Mouse (Mus musculus) forebrain, embryonic 13.5 days (tissue): Measurements from ENCODE around the gene Spata2. TPM values are rescaled to one million over a fixed set of nuclear protein-coding genes. Genes with fewer than 3 reads are reported as not detected.

Experiments
- ATAC-seq: fragments of 200-750 bp; cut with Nextera tagmentation; 2 replicates; pipeline ENCODE4 v1.8.0; 2017
- H3K27ac ChIP-seq: fragments of 300-500 bp; sonication (generic); 2 replicates; pipeline ENCODE4 v1.5.1; 2015; ENCODE audit warnings: inconsistent platforms, mild to moderate bottlenecking, moderate library complexity
- H3K27me3 ChIP-seq: fragments of 300-500 bp; sonication (generic); 2 replicates; pipeline ENCODE4 v1.6.1; 2015; ENCODE audit warnings: mild to moderate bottlenecking, inconsistent platforms
- H3K36me3 ChIP-seq: fragments of 300-500 bp; sonication (generic); 2 replicates; pipeline ENCODE4 v1.6.1; 2015; ENCODE audit warnings: mild to moderate bottlenecking, inconsistent platforms; ENCODE audit not compliant: poor library complexity, severe bottlenecking
- H3K4me1 ChIP-seq: fragments of 300-500 bp; sonication (generic); 2 replicates; pipeline ENCODE4 v1.6.1; 2015; ENCODE audit warnings: inconsistent platforms
- H3K4me2 ChIP-seq: fragments of 300-500 bp; sonication (generic); 2 replicates; pipeline ENCODE4 v1.6.1; 2015; ENCODE audit warnings: inconsistent platforms, mild to moderate bottlenecking, moderate library complexity
- H3K4me3 ChIP-seq: fragments of 300-500 bp; sonication (generic); 2 replicates; pipeline ENCODE4 v1.5.1; 2015; ENCODE audit warnings: mild to moderate bottlenecking, inconsistent platforms
- H3K9ac ChIP-seq: fragments of 300-500 bp; sonication (generic); 2 replicates; pipeline ENCODE4 v1.6.1; 2015; ENCODE audit warnings: mild to moderate bottlenecking, inconsistent platforms
- H3K9me3 ChIP-seq: fragments of 300-500 bp; sonication (generic); replicated peaks from 2 replicates; pipeline ENCODE4 v1.6.1; 2016; ENCODE audit warnings: inconsistent platforms
- WGBS: fragments of 180-500 bp; shearing (Covaris S2); methylation state at CpG from one replicate; pipeline ENCODE4 v1.1.7; 2015; 5-methylcytosine and 5-hydroxymethylcytosine counted together
- polyA plus RNA-seq: library from polyadenylated mRNA; unstranded; fragments of >200 nt; fragmentation: Nextera tagmentation; extraction: Ambion mirVana; gene quantifications from 2 replicates; pipeline ENCODE4 v1.2.1, GENCODE M21; 2015

Gene Spata2
- polyA plus RNA-seq, 1 experiment from 2014 or later: 21.3 TPM

GRCm38 (mm10) chr2:167487551-167487950 lies 5.1 kb downstream of the Spata2 start:
- ATAC-seq: no peak
- H3K9me3 ChIP-seq: no peaks in the 10 kb centered on the region
- peaks cover 22% of the 10 kb centered on the region for H3K4me1 ChIP-seq
- no peak overlapping the region for H3K4me3 ChIP-seq
- H3K36me3 ChIP-seq: peaks cover 42% of the 10 kb centered on the region
- 91% methylated on average over 6 of the region's 6 CpGs for WGBS
- no peak overlapping the region for H3K27ac ChIP-seq
- H3K27me3 ChIP-seq: no peaks in the 10 kb centered on the region
- H3K9ac ChIP-seq: no peak overlapping the region
- H3K4me2 ChIP-seq: no peak overlapping the region

- H3K9me3 ChIP-seq: no peaks in the 10 kb centered on the region
- H3K36me3 ChIP-seq: peaks cover 48% of the 10 kb centered on the region
- H3K4me3 ChIP-seq: no peak overlapping the region
- ATAC-seq: no peak
- peaks cover 16% of the 10 kb centered on the region for H3K4me1 ChIP-seq
- H3K9ac ChIP-seq: no peak overlapping the region
- 91% methylated on average over 4 of the region's 4 CpGs for WGBS
- no peak overlapping the region for H3K27ac ChIP-seq
- no peak overlapping the region for H3K4me2 ChIP-seq
- H3K27me3 ChIP-seq: no peaks in the 10 kb centered on the region
These were observed 6.1 kb downstream of the Spata2 start for GRCm38 (mm10) chr2:167486573-167486972.

GRCm38 (mm10) chr2:167485501-167486377 lies 6.9 kb downstream of the Spata2 start:
- WGBS: 87% methylated on average over 7 of the region's 7 CpGs
- peak overlapping the region; percentile 8; the same call in 1 of the 2 replicates for H3K27ac ChIP-seq
- no peaks in the 10 kb centered on the region for H3K27me3 ChIP-seq
- peaks cover 52% of the 10 kb centered on the region for H3K36me3 ChIP-seq
- peak; percentile 70; the same call in 1 of the 2 replicates for ATAC-seq
- no peak overlapping the region for H3K4me2 ChIP-seq
- H3K4me3 ChIP-seq: no peak overlapping the region
- no peaks in the 10 kb centered on the region for H3K9me3 ChIP-seq
- no peak overlapping the region for H3K9ac ChIP-seq
- H3K4me1 ChIP-seq: peaks cover 8% of the 10 kb centered on the region

- WGBS: 94% methylated on average over 11 of the region's 11 CpGs
- no peak for ATAC-seq
- Histone ChIP-seq H3K9ac (no peak overlapping the region), H3K4me3 (no peak overlapping the region), H3K9me3 (no peaks in the 10 kb centered on the region), H3K27me3 (no peaks in the 10 kb centered on the region), H3K4me2 (no peak overlapping the region), H3K27ac (no peak overlapping the region), H3K36me3 (peaks cover 58% of the 10 kb centered on the region), H3K4me1 (0 out of 2 replicates have a peak, but pooled peaks cover 3% of the 10 kb centered on the region)
These were observed 7.8 kb downstream of the Spata2 start for GRCm38 (mm10) chr2:167484932-167485331.

GRCm38 (mm10) chr2:167483827-167484410 lies 8.8 kb downstream of the Spata2 start:
- no peak overlapping the region for H3K4me2 ChIP-seq
- H3K36me3 ChIP-seq: peaks cover 58% of the 10 kb centered on the region
- no peaks in the 10 kb centered on the region for H3K27me3 ChIP-seq
- H3K9me3 ChIP-seq: no peaks in the 10 kb centered on the region
- H3K4me1 ChIP-seq: 0 out of 2 replicates have a peak, but pooled peaks cover 3% of the 10 kb centered on the region
- WGBS: 95% methylated on average over 24 of the region's 24 CpGs
- ATAC-seq: no peak
- no peak overlapping the region for H3K27ac ChIP-seq
- H3K4me3 ChIP-seq: no peak overlapping the region
- H3K9ac ChIP-seq: no peak overlapping the region

- ATAC-seq: no peak
- WGBS: 96% methylated on average over 27 of the region's 27 CpGs
- no peaks in the 10 kb centered on the region for H3K9me3 ChIP-seq
These were observed 9.4 kb downstream of the Spata2 start for GRCm38 (mm10) chr2:167483081-167483826.

GRCm38 (mm10) chr2:167482681-167483080 lies 10.0 kb downstream of the Spata2 start:
- WGBS: 93% methylated on average over 4 of the region's 4 CpGs
- no peak for ATAC-seq
- no peak overlapping the region for H3K4me2 ChIP-seq
- H3K4me3 ChIP-seq: no peak overlapping the region
- peaks cover 60% of the 10 kb centered on the region for H3K36me3 ChIP-seq
- H3K9ac ChIP-seq: no peak overlapping the region
- H3K9me3 ChIP-seq: no peaks in the 10 kb centered on the region
- H3K27ac ChIP-seq: no peak overlapping the region
- H3K4me1 ChIP-seq: 0 out of 2 replicates have a peak, but pooled peaks cover 6% of the 10 kb centered on the region
- H3K27me3 ChIP-seq: no peaks in the 10 kb centered on the region

More at GRCm38 (mm10) chr2:167483081-167483826, 9.4 kb downstream of the Spata2 start:
- no peak overlapping the region for H3K4me3 ChIP-seq
- peaks cover 56% of the 10 kb centered on the region for H3K36me3 ChIP-seq
- no peak overlapping the region for H3K4me2 ChIP-seq
- 0 out of 2 replicates have a peak, but pooled peaks cover 3% of the 10 kb centered on the region for H3K4me1 ChIP-seq
- no peaks in the 10 kb centered on the region for H3K27me3 ChIP-seq
- no peak overlapping the region for H3K27ac ChIP-seq
- H3K9ac ChIP-seq: no peak overlapping the region

GRCm38 (mm10) chr2:167479501-167479900 lies 13.2 kb downstream of the Spata2 start:
- 90% methylated on average over 1 of the region's 1 CpGs for WGBS
- no peak overlapping the region for H3K9ac ChIP-seq
- H3K36me3 ChIP-seq: peaks cover 46% of the 10 kb centered on the region
- H3K4me1 ChIP-seq: peaks cover 25% of the 10 kb centered on the region
- H3K27ac ChIP-seq: no peak overlapping the region
- no peak for ATAC-seq
- H3K27me3 ChIP-seq: no peaks in the 10 kb centered on the region
- H3K9me3 ChIP-seq: no peaks in the 10 kb centered on the region
- no peak overlapping the region for H3K4me3 ChIP-seq
- no peak overlapping the region for H3K4me2 ChIP-seq

GRCm38 (mm10) chr2:167478128-167478527 lies 14.6 kb downstream of the Spata2 start:
- peaks cover 46% of the 10 kb centered on the region for H3K36me3 ChIP-seq
- no peak overlapping the region for H3K27ac ChIP-seq
- no peak for ATAC-seq
- WGBS: 45% methylated on average over 2 of the region's 2 CpGs
- H3K9me3 ChIP-seq: no peaks in the 10 kb centered on the region
- no peak overlapping the region for H3K9ac ChIP-seq
- no peak overlapping the region for H3K4me2 ChIP-seq
- peaks cover 25% of the 10 kb centered on the region for H3K4me1 ChIP-seq
- H3K27me3 ChIP-seq: no peaks in the 10 kb centered on the region
- no peak overlapping the region for H3K4me3 ChIP-seq

- WGBS: 74% methylated on average over 4 of the region's 4 CpGs
- ATAC-seq: peak; percentile 25; the same call in 1 of the 2 replicates
- H3K4me2 ChIP-seq: peak overlapping the region; percentile 17; the same call in 1 of the 2 replicates
These were observed 15.9 kb downstream of the Spata2 start for GRCm38 (mm10) chr2:167476762-167477161.

GRCm38 (mm10) chr2:167476200-167476688 lies 16.4 kb downstream of the Spata2 start:
- Histone ChIP-seq H3K27me3 (no peaks in the 10 kb centered on the region), H3K9ac (peak overlapping the region; percentile 45), H3K27ac (peak overlapping the region; percentile 86), H3K4me3 (no peak overlapping the region), H3K4me2 (peak overlapping the region; percentile 17), H3K4me1 (peaks cover 25% of the 10 kb centered on the region), H3K36me3 (peaks cover 54% of the 10 kb centered on the region), H3K9me3 (no peaks in the 10 kb centered on the region)
- ATAC-seq: peak; percentile 80
- 13% methylated on average over 7 of the region's 7 CpGs for WGBS

More at GRCm38 (mm10) chr2:167476762-167477161, 15.9 kb downstream of the Spata2 start:
- H3K27me3 ChIP-seq: no peaks in the 10 kb centered on the region
- peak overlapping the region; percentile 86 for H3K27ac ChIP-seq
- H3K9ac ChIP-seq: 0 out of 2 replicates have a peak overlapping the region, but pooled peaks have one; percentile 45
- H3K36me3 ChIP-seq: peaks cover 48% of the 10 kb centered on the region
- peaks cover 25% of the 10 kb centered on the region for H3K4me1 ChIP-seq
- no peak overlapping the region for H3K4me3 ChIP-seq
- H3K9me3 ChIP-seq: no peaks in the 10 kb centered on the region
